Mouse (Mus musculus): Measurements from ENCODE around the gene Atf7ip. TPM values are rescaled to one million over a fixed set of nuclear protein-coding genes. Genes with fewer than 3 reads are reported as not detected.
A peak's percentile ranks its signal among the peaks of the same experiment; 100 is the strongest.

Gene Atf7ip
- total RNA-seq, 1 experiment from 2014 or later: 72.9 TPM

- ATAC-seq (replicated peaks; ENCODE audit: low read depth, poor library complexity, severe bottlenecking): no peak
These were observed 42.8 kb downstream of the Atf7ip start for GRCm38 (mm10) chr6:136548796-136549195.

- ATAC-seq (replicated peaks; ENCODE audit: low read depth, poor library complexity, severe bottlenecking): no peak
These were observed 43.6 kb downstream of the Atf7ip start for GRCm38 (mm10) chr6:136549606-136550005.

GRCm38 (mm10) chr6:136550596-136551304, 44.8 kb downstream of the Atf7ip start:
- peak; percentile 75 for ATAC-seq (replicated peaks; ENCODE audit: low read depth, poor library complexity, severe bottlenecking)

- ATAC-seq (replicated peaks; ENCODE audit: low read depth, poor library complexity, severe bottlenecking): no peak
These were observed 45.7 kb downstream of the Atf7ip start for GRCm38 (mm10) chr6:136551550-136552109.

GRCm38 (mm10) chr6:136553156-136553555, 47.2 kb downstream of the Atf7ip start:
- ATAC-seq (replicated peaks; ENCODE audit: low read depth, poor library complexity, severe bottlenecking): no peak

GRCm38 (mm10) chr6:136553767-136554569, 48.0 kb downstream of the Atf7ip start:
- peak; percentile 76 for ATAC-seq (replicated peaks; ENCODE audit: low read depth, poor library complexity, severe bottlenecking)

- ATAC-seq (replicated peaks; ENCODE audit: low read depth, poor library complexity, severe bottlenecking): no peak; the same call in 1 of the 2 replicates
These were observed 49.0 kb downstream of the Atf7ip start for GRCm38 (mm10) chr6:136554774-136555522.

- ATAC-seq (replicated peaks; ENCODE audit: low read depth, poor library complexity, severe bottlenecking): peak; percentile 65
These were observed 49.6 kb downstream of the Atf7ip start for GRCm38 (mm10) chr6:136555523-136555915.

GRCm38 (mm10) chr6:136558288-136559005, 52.5 kb downstream of the Atf7ip start:
- no peak for ATAC-seq (replicated peaks; ENCODE audit: low read depth, poor library complexity, severe bottlenecking)

GRCm38 (mm10) chr6:136566002-136566401, 60.0 kb downstream of the Atf7ip start:
- no peak for ATAC-seq (replicated peaks; ENCODE audit: low read depth, poor library complexity, severe bottlenecking)

- no peak for ATAC-seq (replicated peaks; ENCODE audit: low read depth, poor library complexity, severe bottlenecking)
These were observed 84.8 kb downstream of the Atf7ip start for GRCm38 (mm10) chr6:136590739-136591138.

GRCm38 (mm10) chr6:136594541-136594940, 88.6 kb downstream of the Atf7ip start:
- ATAC-seq (replicated peaks; ENCODE audit: low read depth, poor library complexity, severe bottlenecking): no peak

GRCm38 (mm10) chr6:136602601-136603000, 96.6 kb downstream of the Atf7ip start:
- no peak for ATAC-seq (replicated peaks; ENCODE audit: low read depth, poor library complexity, severe bottlenecking)

- ATAC-seq (replicated peaks; ENCODE audit: low read depth, poor library complexity, severe bottlenecking): no peak
These were observed 105.6 kb downstream of the Atf7ip start for GRCm38 (mm10) chr6:136611351-136612215.

- no peak for ATAC-seq (replicated peaks; ENCODE audit: low read depth, poor library complexity, severe bottlenecking)
These were observed 106.3 kb downstream of the Atf7ip start for GRCm38 (mm10) chr6:136612312-136612711.

- no peak for ATAC-seq (replicated peaks; ENCODE audit: low read depth, poor library complexity, severe bottlenecking)
These were observed 108.2 kb downstream of the Atf7ip start for GRCm38 (mm10) chr6:136614156-136614555.

GRCm38 (mm10) chr6:136620361-136621139, 114.6 kb downstream of the Atf7ip start:
- ATAC-seq (replicated peaks; ENCODE audit: low read depth, poor library complexity, severe bottlenecking): peak; percentile 94

GRCm38 (mm10) chr6:136625421-136625820, 119.5 kb downstream of the Atf7ip start:
- no peak for ATAC-seq (replicated peaks; ENCODE audit: low read depth, poor library complexity, severe bottlenecking)
